Mouse (Mus musculus): ENCODE results near the gene Hs3st2.
"Not testable (repeated sequence)": the region's sequence is repeated elsewhere in the genome, so short reads cannot be mapped to it uniquely, and the experiment has no call there.

Hs3st2 gene

DNA sequence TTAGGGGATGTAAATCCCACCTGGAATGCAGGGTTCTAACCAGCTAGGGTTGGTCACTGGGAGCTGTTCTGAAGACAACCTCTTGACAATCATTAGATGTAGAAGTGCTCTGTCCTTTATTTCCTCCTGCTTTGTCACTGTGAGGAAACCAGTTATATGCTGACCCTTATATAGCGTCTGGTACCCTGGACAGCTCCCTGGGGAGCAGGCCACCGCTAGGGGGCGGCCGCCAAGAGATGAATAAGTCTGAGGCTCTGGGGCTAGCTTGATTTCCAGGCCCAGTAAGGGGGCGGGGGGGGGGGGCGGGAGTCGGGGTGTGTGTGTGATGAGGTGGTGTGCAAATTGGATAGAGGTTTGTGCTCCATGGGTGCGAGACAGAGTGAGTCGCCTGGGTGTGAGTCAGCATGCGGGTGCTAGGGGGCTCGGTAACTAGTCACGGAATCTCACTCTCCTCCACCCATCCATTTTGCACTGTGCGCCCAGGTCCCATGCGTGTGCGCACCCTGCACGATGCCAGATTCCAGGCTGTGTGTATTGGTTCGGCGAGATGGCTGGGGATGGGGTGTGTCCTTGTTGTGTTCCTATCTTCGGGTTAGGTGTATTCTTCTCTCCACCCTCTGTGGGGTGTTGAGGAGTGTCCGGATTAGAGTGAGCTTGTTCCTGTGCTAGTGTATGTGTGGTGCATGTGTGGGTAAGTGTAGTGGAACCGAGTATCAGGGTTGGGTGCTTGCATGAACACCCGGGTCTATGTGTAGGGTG, at the start of gene Hs3st2:
Gene Hs3st2, plus strand, starts transcription at position 635 of the 759 bp plus-strand sequence.
- CTCF ChIA-PET: interaction anchor here (0.5 to 1.7 kb wide), 32 partner anchors 9 to 1513 kb away, joined by 3 to 15 read pairs (median 4); no protein-coding TSS in a partner anchor
- POLR2A ChIA-PET: interaction anchor here in 2 of 4 experiments (0.6 to 0.7 kb wide), 3 partner anchors 198 to 778 kb away, joined by 3 read pairs; no protein-coding TSS in a partner anchor

DNA sequence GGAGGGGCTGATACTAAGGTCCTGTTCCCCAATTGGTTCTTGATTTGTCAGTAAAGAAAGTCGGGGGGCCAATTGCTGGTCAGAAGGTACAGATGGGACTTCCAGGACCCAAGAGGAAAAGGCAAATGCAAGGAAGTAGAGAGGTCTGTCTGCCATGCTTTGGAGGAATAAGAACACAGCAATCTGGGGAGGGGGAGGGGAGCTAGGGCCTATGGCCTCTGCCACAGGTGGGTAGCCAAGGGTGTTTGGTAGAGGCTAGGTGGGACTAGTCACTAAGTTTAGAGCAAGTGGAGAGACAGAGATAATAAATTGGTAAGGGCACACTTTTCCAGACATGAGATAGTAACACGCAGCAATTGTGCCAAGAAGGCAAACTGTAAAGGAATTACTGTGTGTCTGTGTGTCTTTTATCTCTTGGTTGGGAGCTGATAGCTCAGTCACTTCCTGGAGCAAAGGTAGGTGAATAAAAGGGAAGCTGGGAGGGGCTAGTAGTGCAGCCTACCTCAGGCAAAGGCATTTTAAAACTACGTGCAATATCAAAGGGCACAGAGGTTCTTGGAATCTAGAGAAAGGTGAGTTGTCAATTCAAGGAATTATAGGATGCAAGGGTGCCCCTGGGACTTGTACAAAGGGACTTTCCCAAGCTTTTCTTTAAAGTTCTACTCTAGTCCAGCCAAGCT, 43.2 kb upstream of the Hs3st2 start:
- ChIA-PET CTCF (no interaction called here), POLR2A (no interaction called here)

DNA sequence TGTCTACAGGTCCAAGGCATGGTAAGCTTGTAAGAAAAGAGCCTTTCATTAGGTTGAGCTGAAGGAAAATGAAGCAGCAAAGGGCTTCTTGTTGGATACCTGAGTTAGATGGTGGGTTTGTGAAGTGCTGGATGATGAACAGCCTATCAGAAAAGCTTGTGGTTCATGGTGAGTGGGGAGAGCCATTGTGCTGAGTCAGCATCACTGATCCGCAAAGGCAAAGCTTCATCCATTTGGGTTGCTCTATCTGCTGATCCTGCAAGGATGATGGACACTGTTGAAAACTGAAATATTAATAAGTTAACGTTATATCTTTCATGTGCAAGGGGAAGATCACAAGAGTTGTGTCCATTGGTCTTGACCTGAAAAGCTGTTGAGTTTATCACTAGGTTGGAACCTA, 40.0 kb upstream of the Hs3st2 start:
- ChIA-PET CTCF (no interaction called here), POLR2A (no interaction called here)

DNA sequence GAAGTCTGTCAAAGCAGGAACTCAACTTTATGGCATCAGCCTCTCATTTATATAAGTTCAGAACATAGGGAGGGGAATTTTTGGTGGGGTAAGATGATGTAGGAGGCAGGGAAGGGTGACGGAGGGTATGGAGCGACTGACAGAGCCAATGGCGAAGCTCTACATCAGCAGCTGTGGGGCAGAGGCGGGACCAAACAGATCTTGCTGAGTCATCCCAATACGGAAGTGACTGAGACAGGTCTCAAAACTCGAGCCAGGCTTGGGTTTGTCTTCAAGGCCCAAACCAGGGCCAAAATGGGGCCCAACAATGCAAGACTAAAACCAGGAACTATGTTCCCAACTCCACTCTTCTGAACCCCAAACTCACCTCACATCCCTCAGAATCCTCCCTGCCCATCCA, 30.2 kb upstream of the Hs3st2 start:
- POLR2A ChIA-PET, CTCF ChIA-PET: not testable (repeated sequence)

DNA sequence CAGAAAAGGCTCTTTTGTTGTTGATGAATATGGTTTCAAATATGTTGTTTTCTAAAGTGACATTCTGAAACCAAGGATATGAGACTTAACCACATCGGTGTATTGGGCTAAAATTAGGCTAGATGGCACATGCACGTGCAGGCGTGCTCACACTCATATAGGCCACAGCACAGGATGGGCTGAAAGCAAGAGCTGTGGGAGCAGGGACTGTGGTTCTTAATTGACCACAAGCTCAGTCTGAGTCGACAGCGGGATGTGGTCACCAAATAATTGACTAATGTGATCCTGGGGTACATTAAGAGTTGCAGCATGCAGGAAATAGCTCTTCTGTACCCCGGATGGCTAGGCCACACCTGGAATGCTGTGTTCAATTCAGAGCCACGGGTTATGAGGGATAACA, 26.1 kb upstream of the Hs3st2 start:
- ChIA-PET POLR2A (no interaction called here), CTCF (no interaction called here)

DNA sequence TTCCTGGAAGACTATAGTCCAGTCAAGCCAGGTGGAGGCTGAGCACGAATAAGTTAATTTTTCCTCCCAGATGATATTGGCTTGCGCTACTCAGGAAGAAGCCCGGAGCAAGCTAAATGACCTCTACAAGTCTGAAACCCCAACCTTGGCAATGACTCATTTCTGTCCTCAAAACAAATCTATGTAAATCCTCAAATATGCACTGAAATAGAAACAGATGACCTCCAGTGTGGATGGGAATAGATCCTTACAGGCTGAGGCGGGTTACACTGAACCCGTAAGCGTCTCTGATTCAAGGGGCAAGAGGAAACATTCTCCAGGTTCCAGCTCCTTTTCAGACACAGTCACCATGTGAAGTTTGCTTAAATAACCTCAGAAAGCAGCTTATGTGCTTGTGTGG, 24.5 kb upstream of the Hs3st2 start:
- POLR2A ChIA-PET: interaction anchor here in 1 of 4 experiments (0.6 kb wide), 1 partner anchor 1310 kb away, joined by 5 read pairs; no protein-coding TSS in a partner anchor
- CTCF ChIA-PET: interaction anchor here in 1 of 4 experiments (1.7 kb wide), 1 partner anchor 24 kb away, joined by 4 read pairs; the partner anchor contains the start of gene Hs3st2

- ChIA-PET CTCF (no interaction called here), POLR2A (interaction anchor here in 1 of 4 experiments (0.7 kb wide), 1 partner anchor 116 kb away, joined by 7 read pairs; no protein-coding TSS in a partner anchor)
Observed at GRCm38 (mm10) chr7:121371990-121372389, 19.7 kb upstream of the Hs3st2 start.

DNA sequence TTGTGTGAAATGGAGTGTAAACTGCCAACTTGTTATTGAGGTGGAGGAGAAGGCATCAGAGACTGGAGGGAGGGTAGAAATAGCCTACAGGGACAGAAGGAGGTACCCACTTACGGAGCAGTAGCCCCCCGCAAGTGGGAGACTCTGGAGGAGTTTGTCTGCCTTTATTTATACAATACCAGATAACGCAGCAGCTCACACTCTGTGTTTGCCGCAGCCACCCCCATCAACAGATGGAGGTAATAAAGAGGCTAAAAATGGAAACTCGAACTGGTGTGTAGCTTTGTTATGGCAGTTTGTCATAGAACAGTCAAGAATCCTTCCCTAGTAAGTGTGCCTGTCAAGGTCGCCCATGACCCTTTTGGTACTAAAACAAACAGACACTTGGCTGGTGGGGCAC, 16.2 kb upstream of the Hs3st2 start:
- ChIA-PET POLR2A (no interaction called here), CTCF (interaction anchor here in 1 of 4 experiments (0.6 kb wide), 1 partner anchor 17 kb away, joined by 4 read pairs; no protein-coding TSS in a partner anchor)

- ChIA-PET CTCF (interaction anchor here in 3 of 4 experiments (0.5 to 1.3 kb wide), 3 partner anchors 219 to 249 kb away, joined by 3 read pairs; no protein-coding TSS in a partner anchor), POLR2A (no interaction called here)
Observed at GRCm38 (mm10) chr7:121378942-121379341, 12.7 kb upstream of the Hs3st2 start.

DNA sequence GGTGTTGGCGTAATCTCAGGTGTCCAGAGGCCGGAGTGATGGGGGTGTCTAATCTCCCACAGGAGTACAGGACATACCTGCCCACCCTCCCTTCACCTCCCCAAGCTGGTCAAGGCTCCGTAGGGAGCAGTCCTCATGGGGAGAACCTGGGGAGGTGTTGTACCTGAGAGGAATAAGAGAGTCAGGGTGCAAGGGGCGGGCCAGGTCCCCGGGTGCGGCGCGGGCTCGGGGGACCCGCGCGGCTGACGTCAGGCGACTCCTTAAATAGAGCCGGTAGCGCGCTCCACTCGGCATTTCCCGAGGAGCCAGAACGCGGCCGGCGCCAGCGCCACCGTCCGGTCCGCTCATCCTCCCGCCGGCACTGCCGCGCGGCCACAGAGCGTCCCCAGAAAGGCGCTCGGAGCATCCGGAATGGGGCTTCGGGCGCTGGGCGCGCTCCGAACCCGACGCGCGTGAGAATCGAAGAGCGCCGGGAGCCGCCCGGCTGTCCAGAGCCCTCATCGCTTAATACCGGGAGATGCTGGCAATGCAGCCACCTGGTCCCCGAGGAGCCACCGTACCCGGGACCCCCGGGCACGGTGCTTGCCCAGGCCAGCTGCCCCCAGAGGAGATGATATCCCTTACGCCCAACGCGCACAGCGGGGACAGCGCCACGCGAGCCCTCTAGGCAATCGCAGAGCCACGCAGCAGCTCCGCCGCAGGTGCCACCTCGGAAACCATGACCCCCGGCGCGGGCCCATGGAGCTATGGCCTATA, 503 bp downstream of the Hs3st2 start:
- ChIA-PET POLR2A (no interaction called here), CTCF (interaction anchor here (0.6 to 1.7 kb wide), 12 partner anchors 9 to 666 kb away, joined by 3 to 8 read pairs (median 4); no protein-coding TSS in a partner anchor)

- CTCF ChIA-PET: interaction anchor here in 1 of 4 experiments (0.6 kb wide), 1 partner anchor 18 kb away, joined by 4 read pairs; no protein-coding TSS in a partner anchor
- POLR2A ChIA-PET: no interaction called here
Observed at GRCm38 (mm10) chr7:121392740-121392993, 1.0 kb downstream of the Hs3st2 start.

DNA sequence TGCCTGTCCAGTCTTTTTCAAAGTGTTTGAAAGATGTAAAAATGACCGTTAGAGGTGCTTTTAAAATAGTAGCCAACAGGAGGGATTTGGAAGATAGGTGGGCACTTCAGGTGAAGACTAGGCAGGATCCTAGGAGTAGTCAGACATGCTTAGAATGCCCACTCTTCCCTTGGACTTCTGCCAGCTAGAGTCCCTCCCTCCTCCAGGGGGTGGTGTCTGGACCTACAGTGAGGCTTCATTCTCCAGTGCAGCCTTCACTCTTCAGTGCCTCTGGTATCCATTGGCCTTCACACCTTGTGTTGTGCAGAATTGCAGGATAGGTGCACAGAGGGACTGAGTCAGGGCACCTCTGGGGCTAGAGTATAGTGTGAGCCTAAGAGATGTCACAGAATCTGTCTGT, 2.2 kb downstream of the Hs3st2 start:
- ChIA-PET CTCF (no interaction called here), POLR2A (no interaction called here)

GRCm38 (mm10) chr7:121394875-121395274, 3.2 kb downstream of the Hs3st2 start:
- POLR2A ChIA-PET: interaction anchor here in 1 of 4 experiments (0.5 to 0.7 kb wide), 2 partner anchors 158 to 232 kb away, joined by 3 read pairs; no protein-coding TSS in a partner anchor
- CTCF ChIA-PET: no interaction called here

- CTCF ChIA-PET: no interaction called here
Observed at GRCm38 (mm10) chr7:121410716-121411506, 19.3 kb downstream of the Hs3st2 start.

GRCm38 (mm10) chr7:121411507-121411898, 19.8 kb downstream of the Hs3st2 start:
- CTCF ChIA-PET: no interaction called here
- POLR2A ChIA-PET: no interaction called here

More at GRCm38 (mm10) chr7:121410716-121411506, 19.3 kb downstream of the Hs3st2 start:
- POLR2A ChIA-PET: no interaction called here

DNA sequence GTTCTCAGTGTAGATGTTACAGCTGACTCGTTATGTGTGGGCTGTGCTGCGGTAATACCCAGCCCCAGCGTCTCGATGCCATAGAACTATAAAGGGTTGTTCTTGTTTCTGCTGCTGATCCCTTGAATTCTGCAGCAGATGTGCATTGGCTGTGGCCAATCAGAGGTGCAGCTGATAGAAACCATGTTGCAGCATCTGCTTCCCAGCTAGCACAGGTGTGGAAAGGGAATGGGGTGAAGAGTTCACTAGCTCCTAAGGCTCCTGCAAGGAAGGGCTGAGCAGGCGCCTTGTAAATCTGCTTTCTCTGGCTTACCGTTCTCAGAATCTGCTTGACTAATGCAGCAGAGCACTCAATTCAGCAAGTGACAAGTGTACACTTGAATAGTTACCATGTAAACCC, 45.2 kb downstream of the Hs3st2 start:
- POLR2A ChIA-PET: no interaction called here
- CTCF ChIA-PET: no interaction called here

GRCm38 (mm10) chr7:121441186-121441585, 49.5 kb downstream of the Hs3st2 start:
- CTCF ChIA-PET: no interaction called here
- POLR2A ChIA-PET: no interaction called here

- ChIA-PET CTCF (interaction anchor here in 2 of 4 experiments (0.7 to 0.8 kb wide), 3 partner anchors 68 to 1234 kb away, joined by 3 read pairs; no protein-coding TSS in a partner anchor), POLR2A (no interaction called here)
Observed at GRCm38 (mm10) chr7:121444336-121444735, 52.7 kb downstream of the Hs3st2 start.

- CTCF ChIA-PET: interaction anchor here in 1 of 4 experiments (0.6 kb wide), 1 partner anchor 32 kb away, joined by 3 read pairs; no protein-coding TSS in a partner anchor
- POLR2A ChIA-PET: no interaction called here
Observed at GRCm38 (mm10) chr7:121446281-121446680, 54.6 kb downstream of the Hs3st2 start.
